Mouse (Mus musculus): Measurements from ENCODE around the gene Ghdc. TPM values are rescaled to one million over a fixed set of nuclear protein-coding genes. Genes with fewer than 3 reads are reported as not detected.

Ghdc gene
- polyA plus RNA-seq, 2 experiments: 3.7 to 12.1 TPM

DNA sequence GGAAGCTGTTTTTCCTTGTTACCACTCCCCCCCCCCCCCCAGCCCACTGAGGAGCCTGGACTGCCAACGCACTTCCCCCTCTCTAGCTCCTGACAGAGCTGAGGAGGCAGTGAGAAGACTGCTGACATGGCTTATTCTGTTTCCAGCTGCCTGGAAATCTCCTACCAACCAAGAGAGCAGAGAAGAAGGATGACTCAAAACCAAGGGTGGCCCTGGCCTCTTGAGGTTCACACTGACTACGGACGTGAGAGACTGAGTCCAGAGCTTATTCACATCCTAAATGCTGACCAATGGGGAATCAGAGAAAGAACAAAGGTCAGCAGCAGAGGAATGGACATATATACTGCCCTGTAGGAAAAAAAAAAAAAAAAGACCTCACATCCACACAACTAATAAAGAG is 51.4 kb downstream of the Ghdc start:
- DNase-seq (ENCODE audit: low spot score) (no peak), ATAC-seq (ENCODE audit: low FRiP score, low read depth) (no peak)
- peaks cover 53% of the 10 kb centered on the region for H3K36me3 ChIP-seq (ENCODE audit: control insufficient read depth, insufficient read depth, low read length)
- peaks cover 3% of the 10 kb centered on the region; the same call in 1 of the 2 replicates for H3K4me1 ChIP-seq (ENCODE audit: control insufficient read depth, insufficient read depth, low read length)
- no peak overlapping the region for H3K9ac ChIP-seq (ENCODE audit: low read depth, low read length, severe bottlenecking)
- no peak overlapping the region for H3K4me2 ChIP-seq (replicated peaks; ENCODE audit: low read depth, low read length, severe bottlenecking)
- H3K27me3 ChIP-seq (ENCODE audit: control insufficient read depth, insufficient read depth, low read length): no peaks in the 10 kb centered on the region
- WGBS: 90% methylated on average over 3 of the region's 3 CpGs
- H3K9me3 ChIP-seq (ENCODE audit: control insufficient read depth, low read length): no peaks in the 10 kb centered on the region
- TF ChIP-seq POLR2A (IDR thresholded peaks at IDR 0.05; ENCODE audit: borderline replicate concordance, extremely low read depth, insufficient read depth, insufficient read length): no peak
- H3K4me3 ChIP-seq (replicated peaks; ENCODE audit: low read length): no peak overlapping the region
- H3K27ac ChIP-seq (replicated peaks; ENCODE audit: low read depth, low read length): no peak overlapping the region

DNA sequence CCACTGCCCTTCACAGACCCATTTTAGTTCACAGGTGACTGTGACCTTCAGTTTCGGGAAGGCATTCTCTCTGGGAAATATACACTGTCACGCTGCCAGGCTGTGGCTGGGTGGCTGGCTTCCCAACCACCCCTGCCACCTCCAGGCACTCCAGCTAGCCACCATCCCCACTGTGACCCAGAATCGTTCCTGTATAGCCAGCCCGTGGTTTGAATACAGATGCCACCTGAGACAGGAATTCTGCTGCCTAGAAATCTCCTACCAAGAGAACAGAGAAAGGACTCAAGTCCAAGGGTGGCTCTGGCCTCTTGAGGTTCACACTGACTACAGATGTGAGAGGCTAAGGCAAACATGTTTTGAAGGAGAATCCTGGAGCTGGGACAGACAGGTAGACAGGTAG is 51.9 kb downstream of the Ghdc start:
- no peak overlapping the region for H3K27ac ChIP-seq (replicated peaks; ENCODE audit: low read depth, low read length)

DNA sequence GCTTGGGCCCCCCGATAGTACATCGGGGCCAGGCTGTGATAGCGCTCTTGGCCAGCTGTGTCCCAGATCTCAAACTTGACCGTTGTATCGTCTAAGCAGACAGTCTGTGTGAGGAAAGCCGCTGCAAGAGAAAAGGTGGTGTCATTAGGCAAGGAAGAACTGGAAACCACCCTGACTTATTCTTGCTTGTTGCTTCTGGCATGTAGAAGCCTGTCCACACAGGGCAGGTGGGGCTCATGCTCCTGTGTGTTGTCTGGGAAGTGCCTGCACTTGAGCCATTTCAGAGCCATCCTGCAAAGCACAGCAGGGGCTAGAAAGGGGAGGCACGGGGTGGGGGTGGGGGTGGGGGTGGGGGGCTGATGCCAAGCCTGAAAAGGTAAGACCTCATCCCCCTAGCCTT is 52.3 kb downstream of the Ghdc start:
- ATAC-seq (ENCODE audit: low FRiP score, low read depth) (no peak), DNase-seq (ENCODE audit: low spot score) (no peak)
- Histone ChIP-seq H3K4me3 (replicated peaks; ENCODE audit: low read length) (no peak overlapping the region), H3K4me2 (replicated peaks; ENCODE audit: low read depth, low read length, severe bottlenecking) (no peak overlapping the region), H3K4me1 (ENCODE audit: control insufficient read depth, insufficient read depth, low read length) (peaks cover 11% of the 10 kb centered on the region), H3K27me3 (ENCODE audit: control insufficient read depth, insufficient read depth, low read length) (no peaks in the 10 kb centered on the region), H3K9ac (ENCODE audit: low read depth, low read length, severe bottlenecking) (no peak overlapping the region), H3K9me3 (ENCODE audit: control insufficient read depth, low read length) (no peaks in the 10 kb centered on the region), H3K27ac (replicated peaks; ENCODE audit: low read depth, low read length) (no peak overlapping the region), H3K36me3 (ENCODE audit: control insufficient read depth, insufficient read depth, low read length) (peaks cover 53% of the 10 kb centered on the region)
- no peak for TF ChIP-seq POLR2A (IDR thresholded peaks at IDR 0.05; ENCODE audit: borderline replicate concordance, extremely low read depth, insufficient read depth, insufficient read length)
- WGBS: 87% methylated on average over 6 of the region's 7 CpGs

More for the DNA sequence above, 51.9 kb downstream of the Ghdc start:
- H3K27me3 ChIP-seq (ENCODE audit: control insufficient read depth, insufficient read depth, low read length): no peaks in the 10 kb centered on the region
- TF ChIP-seq POLR2A (IDR thresholded peaks at IDR 0.05; ENCODE audit: borderline replicate concordance, extremely low read depth, insufficient read depth, insufficient read length): no peak
- no peak for DNase-seq (ENCODE audit: low spot score)
- no peak overlapping the region for H3K9ac ChIP-seq (ENCODE audit: low read depth, low read length, severe bottlenecking)
- no peak overlapping the region for H3K4me3 ChIP-seq (replicated peaks; ENCODE audit: low read length)
- H3K36me3 ChIP-seq (ENCODE audit: control insufficient read depth, insufficient read depth, low read length): peaks cover 53% of the 10 kb centered on the region
- ATAC-seq (ENCODE audit: low FRiP score, low read depth): no peak
- peaks cover 6% of the 10 kb centered on the region for H3K4me1 ChIP-seq (ENCODE audit: control insufficient read depth, insufficient read depth, low read length)
- 77% methylated on average over 4 of the region's 4 CpGs for WGBS
- H3K9me3 ChIP-seq (ENCODE audit: control insufficient read depth, low read length): no peaks in the 10 kb centered on the region
- no peak overlapping the region for H3K4me2 ChIP-seq (replicated peaks; ENCODE audit: low read depth, low read length, severe bottlenecking)

DNA sequence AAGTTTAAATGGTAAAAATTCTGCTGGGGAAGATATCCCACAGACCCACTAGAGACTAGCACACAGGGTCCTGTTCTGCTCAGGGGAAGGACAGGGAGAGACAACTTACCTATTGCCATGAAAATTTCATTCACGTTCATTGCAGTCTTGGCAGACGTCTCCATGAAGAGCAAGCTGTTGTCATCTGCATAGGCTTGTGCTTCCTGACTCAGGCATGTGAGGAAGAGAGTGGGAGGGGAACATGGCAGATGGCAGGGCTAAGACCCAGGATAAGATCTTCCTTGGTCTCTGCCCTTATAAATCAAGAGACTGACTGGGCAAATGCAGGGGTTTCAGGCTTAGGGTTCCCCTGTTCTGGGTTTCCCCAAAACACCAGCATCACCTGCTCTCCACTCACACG is 54.1 kb downstream of the Ghdc start:
- no peak overlapping the region for H3K4me2 ChIP-seq (replicated peaks; ENCODE audit: low read depth, low read length, severe bottlenecking)
- H3K9ac ChIP-seq (ENCODE audit: low read depth, low read length, severe bottlenecking): no peak overlapping the region
- no peaks in the 10 kb centered on the region for H3K27me3 ChIP-seq (ENCODE audit: control insufficient read depth, insufficient read depth, low read length)
- no peaks in the 10 kb centered on the region for H3K9me3 ChIP-seq (ENCODE audit: control insufficient read depth, low read length)
- ATAC-seq (ENCODE audit: low FRiP score, low read depth) (no peak), DNase-seq (ENCODE audit: low spot score) (no peak)
- H3K4me3 ChIP-seq (replicated peaks; ENCODE audit: low read length): no peak overlapping the region
- H3K27ac ChIP-seq (replicated peaks; ENCODE audit: low read depth, low read length): no peak overlapping the region
- peaks cover 53% of the 10 kb centered on the region for H3K36me3 ChIP-seq (ENCODE audit: control insufficient read depth, insufficient read depth, low read length)
- no peak for TF ChIP-seq POLR2A (IDR thresholded peaks at IDR 0.05; ENCODE audit: borderline replicate concordance, extremely low read depth, insufficient read depth, insufficient read length)
- H3K4me1 ChIP-seq (ENCODE audit: control insufficient read depth, insufficient read depth, low read length): peaks cover 16% of the 10 kb centered on the region
- 87% methylated on average over 3 of the region's 3 CpGs for WGBS

Other genes starting within 250 kb of the Ghdc start
- gene Acly, start 243.0 kb downstream of the Ghdc start, polyA plus RNA-seq (2012; rRNA removed): 108 and 118 TPM in 2 replicates
- gene Acly, start 243.0 kb downstream of the Ghdc start, polyA plus RNA-seq (2014; fragmentation: Nextera tagmentation; extraction: Ambion mirVana): 156 and 159 TPM in 2 replicates
- gene Ttc25, start 225.3 kb downstream of the Ghdc start, polyA plus RNA-seq (2012; rRNA removed): 0.42 and 0.55 TPM in 2 replicates
- 0.14 and 0.40 TPM in 2 replicates for gene Ttc25, start 225.3 kb downstream of the Ghdc start, polyA plus RNA-seq (2014; fragmentation: Nextera tagmentation; extraction: Ambion mirVana)
- 15.9 and 17.0 TPM in 2 replicates for gene Cnp, start 196.1 kb downstream of the Ghdc start, polyA plus RNA-seq (2012; rRNA removed)
- gene Cnp, start 196.1 kb downstream of the Ghdc start, polyA plus RNA-seq (2014; fragmentation: Nextera tagmentation; extraction: Ambion mirVana): 21.3 and 26.0 TPM in 2 replicates
- 68.7 and 90.5 TPM in 2 replicates for gene Nkiras2, start 151.7 kb downstream of the Ghdc start, polyA plus RNA-seq (2012; rRNA removed)
- gene Nkiras2, start 151.7 kb downstream of the Ghdc start, polyA plus RNA-seq (2014; fragmentation: Nextera tagmentation; extraction: Ambion mirVana): 76.4 and 82.9 TPM in 2 replicates
- gene Dnajc7, start 150.8 kb downstream of the Ghdc start, polyA plus RNA-seq (2012; rRNA removed): 179 and 225 TPM in 2 replicates
- 73.3 and 74.1 TPM in 2 replicates for gene Dnajc7, start 150.8 kb downstream of the Ghdc start, polyA plus RNA-seq (2014; fragmentation: Nextera tagmentation; extraction: Ambion mirVana)
- gene Zfp385c, start 78.5 kb downstream of the Ghdc start, polyA plus RNA-seq (2012; rRNA removed): 6.4 and 10.0 TPM in 2 replicates
- gene Zfp385c, start 78.5 kb downstream of the Ghdc start, polyA plus RNA-seq (2014; fragmentation: Nextera tagmentation; extraction: Ambion mirVana): 0.72 and 1.5 TPM in 2 replicates
- gene Dhx58, start 66.7 kb downstream of the Ghdc start, polyA plus RNA-seq (2012; rRNA removed): 3.2 and 3.9 TPM in 2 replicates
- 2.2 and 2.3 TPM in 2 replicates for gene Dhx58, start 66.7 kb downstream of the Ghdc start, polyA plus RNA-seq (2014; fragmentation: Nextera tagmentation; extraction: Ambion mirVana)
- 70.8 and 78.1 TPM in 2 replicates for gene Kat2a, start 58.5 kb downstream of the Ghdc start, polyA plus RNA-seq (2012; rRNA removed)
- gene Kat2a, start 58.5 kb downstream of the Ghdc start, polyA plus RNA-seq (2014; fragmentation: Nextera tagmentation; extraction: Ambion mirVana): 55.8 and 57.4 TPM in 2 replicates
- not detected in 2 replicates for gene Hspb9, start 57.1 kb downstream of the Ghdc start, polyA plus RNA-seq (2012; rRNA removed)
- 0.77 TPM in 1 of 2 replicates, not detected in the other for gene Hspb9, start 57.1 kb downstream of the Ghdc start, polyA plus RNA-seq (2014; fragmentation: Nextera tagmentation; extraction: Ambion mirVana)
- gene Rab5c, start 32.7 kb downstream of the Ghdc start, polyA plus RNA-seq (2012; rRNA removed): 188 and 227 TPM in 2 replicates
- 73.2 and 75.1 TPM in 2 replicates for gene Rab5c, start 32.7 kb downstream of the Ghdc start, polyA plus RNA-seq (2014; fragmentation: Nextera tagmentation; extraction: Ambion mirVana)
- gene Kcnh4, start 11.0 kb downstream of the Ghdc start, polyA plus RNA-seq (2012; rRNA removed): 0.09 TPM in 2 replicates
- gene Kcnh4, start 11.0 kb downstream of the Ghdc start, polyA plus RNA-seq (2014; fragmentation: Nextera tagmentation; extraction: Ambion mirVana): not detected in 2 replicates
- gene Hcrt, start 8.0 kb downstream of the Ghdc start, polyA plus RNA-seq (2012; rRNA removed): not detected in 2 replicates
- not detected in 2 replicates for gene Hcrt, start 8.0 kb downstream of the Ghdc start, polyA plus RNA-seq (2014; fragmentation: Nextera tagmentation; extraction: Ambion mirVana)
- 24.4 and 27.0 TPM in 2 replicates for gene Stat5b, start 79.8 kb upstream of the Ghdc start, polyA plus RNA-seq (2012; rRNA removed)
- 21.9 and 22.1 TPM in 2 replicates for gene Stat5b, start 79.8 kb upstream of the Ghdc start, polyA plus RNA-seq (2014; fragmentation: Nextera tagmentation; extraction: Ambion mirVana)
- 8.0 and 11.3 TPM in 2 replicates for gene Stat5a, start 88.4 kb upstream of the Ghdc start, polyA plus RNA-seq (2012; rRNA removed)
- 5.3 and 7.8 TPM in 2 replicates for gene Stat5a, start 88.4 kb upstream of the Ghdc start, polyA plus RNA-seq (2014; fragmentation: Nextera tagmentation; extraction: Ambion mirVana)
- gene Stat3, start 168.6 kb upstream of the Ghdc start, polyA plus RNA-seq (2012; rRNA removed): 56.1 and 66.2 TPM in 2 replicates
- gene Stat3, start 168.6 kb upstream of the Ghdc start, polyA plus RNA-seq (2014; fragmentation: Nextera tagmentation; extraction: Ambion mirVana): 63.0 and 65.9 TPM in 2 replicates
- 81.3 and 96.8 TPM in 2 replicates for gene Cavin1, start 199.9 kb upstream of the Ghdc start, polyA plus RNA-seq (2012; rRNA removed)
- gene Cavin1, start 199.9 kb upstream of the Ghdc start, polyA plus RNA-seq (2014; fragmentation: Nextera tagmentation; extraction: Ambion mirVana): 128 and 135 TPM in 2 replicates
- 60.9 and 72.8 TPM in 2 replicates for gene Atp6v0a1, start 238.5 kb upstream of the Ghdc start, polyA plus RNA-seq (2012; rRNA removed)
- gene Atp6v0a1, start 238.5 kb upstream of the Ghdc start, polyA plus RNA-seq (2014; fragmentation: Nextera tagmentation; extraction: Ambion mirVana): 31.8 and 32.7 TPM in 2 replicates

Data from limb, embryonic 14.5 days (tissue).